Mouse (Mus musculus): ENCODE measurements around the gene Fam214b.
A peak's percentile ranks its signal among the peaks of the same experiment; 100 is the strongest.

Gene Fam214b

GRCm38 (mm10) chr4:43038567-43039495 is 7.2 kb downstream of the Fam214b start:
- no peak for DNase-seq

- no peak for DNase-seq
These were observed 8.0 kb downstream of the Fam214b start for GRCm38 (mm10) chr4:43037860-43038566.

- DNase-seq = peak; percentile 34
These were observed 9.7 kb downstream of the Fam214b start for GRCm38 (mm10) chr4:43036356-43036755.

DNA sequence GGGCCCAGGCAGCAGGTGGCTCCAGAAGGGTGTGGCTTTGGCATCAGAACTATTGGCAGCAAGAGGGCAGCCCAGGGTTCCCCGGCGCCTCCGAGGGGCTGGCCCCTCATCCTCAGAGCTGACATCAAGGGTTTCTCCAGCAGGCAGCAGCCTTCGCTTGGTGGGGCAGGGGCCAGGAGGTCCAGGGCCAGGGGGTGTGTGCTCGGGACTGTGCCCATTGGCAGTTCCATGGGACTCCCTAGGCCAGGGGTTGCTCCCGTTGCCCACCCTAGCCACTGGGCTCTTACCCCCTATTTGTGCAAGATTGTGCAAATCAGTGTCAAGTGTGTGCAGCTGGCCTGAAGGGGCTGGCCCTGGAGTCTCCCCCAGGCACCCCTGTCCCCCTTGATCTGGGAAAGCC is 10.2 kb downstream of the Fam214b start:
- DNase-seq = no peak

- DNase-seq = no peak
These were observed 12.5 kb downstream of the Fam214b start for GRCm38 (mm10) chr4:43033481-43033880.

DNA sequence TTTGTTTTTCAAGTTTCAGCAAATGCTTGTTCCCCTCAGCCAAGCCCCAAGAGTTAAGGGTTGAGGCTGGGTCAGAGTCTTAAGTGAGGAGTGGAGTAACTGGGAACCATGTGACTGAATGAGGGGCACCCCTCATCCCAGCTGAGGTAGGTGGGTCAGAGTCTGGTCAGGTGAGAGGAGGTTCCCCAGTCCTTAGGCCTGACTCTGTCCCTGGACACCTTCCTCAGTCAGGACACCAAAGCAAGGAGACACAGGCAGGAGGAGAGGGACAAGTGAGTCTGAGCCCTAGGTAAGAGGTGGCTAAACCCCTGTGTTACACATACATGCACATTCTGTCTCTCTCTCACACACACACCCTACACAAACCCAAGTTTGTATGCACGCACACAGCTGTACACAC is 13.5 kb downstream of the Fam214b start:
- no peak for DNase-seq

GRCm38 (mm10) chr4:43031237-43031995 is 14.6 kb downstream of the Fam214b start, which contains the start of gene Stoml2:
Gene Stoml2, minus strand, starts transcription at chr4:43031710.
- peak; percentile 92 for DNase-seq

GRCm38 (mm10) chr4:43030780-43031230 is 15.2 kb downstream of the Fam214b start:
- DNase-seq = no peak

DNA sequence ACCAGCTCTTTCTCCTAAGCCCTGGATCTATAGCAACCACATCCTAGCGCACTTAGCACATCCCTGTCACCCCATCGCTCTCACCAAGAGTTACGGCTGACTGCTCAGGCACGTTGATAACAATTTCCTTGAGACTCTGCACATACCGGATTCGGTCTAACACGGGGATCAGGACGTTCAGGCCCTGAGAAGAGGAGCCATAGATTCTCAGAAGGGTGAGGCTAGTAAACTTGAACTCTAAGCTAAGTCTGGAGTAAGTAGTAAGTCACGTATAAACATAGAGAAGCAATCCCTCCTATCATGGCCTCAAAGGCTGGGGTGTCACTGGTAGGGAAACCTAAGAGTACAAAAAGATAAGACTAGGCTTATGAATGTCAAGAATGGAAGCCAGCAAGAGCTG is 15.7 kb downstream of the Fam214b start:
- DNase-seq = no peak

DNA sequence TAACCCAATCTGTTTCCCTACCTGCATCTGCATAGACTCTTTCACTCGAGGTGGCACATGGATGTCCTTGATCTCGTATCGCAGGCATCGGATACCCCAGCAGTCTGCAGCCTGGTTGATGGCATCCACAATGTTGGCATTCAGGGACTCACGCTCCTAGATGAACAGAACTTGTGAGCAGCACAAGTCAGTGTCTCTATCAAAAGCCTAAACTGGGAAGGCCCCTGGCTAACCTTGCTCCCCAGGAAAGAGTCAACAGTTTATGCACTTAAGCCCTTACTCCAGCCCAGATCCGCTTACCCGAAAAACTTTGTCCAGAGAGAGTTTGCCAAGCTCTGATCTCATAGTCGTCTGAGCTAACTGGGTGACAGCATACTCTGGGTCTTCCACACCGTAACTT is 16.3 kb downstream of the Fam214b start:
- DNase-seq = no peak

GRCm38 (mm10) chr4:43029121-43029520 is 16.9 kb downstream of the Fam214b start:
- DNase-seq = no peak

DNA sequence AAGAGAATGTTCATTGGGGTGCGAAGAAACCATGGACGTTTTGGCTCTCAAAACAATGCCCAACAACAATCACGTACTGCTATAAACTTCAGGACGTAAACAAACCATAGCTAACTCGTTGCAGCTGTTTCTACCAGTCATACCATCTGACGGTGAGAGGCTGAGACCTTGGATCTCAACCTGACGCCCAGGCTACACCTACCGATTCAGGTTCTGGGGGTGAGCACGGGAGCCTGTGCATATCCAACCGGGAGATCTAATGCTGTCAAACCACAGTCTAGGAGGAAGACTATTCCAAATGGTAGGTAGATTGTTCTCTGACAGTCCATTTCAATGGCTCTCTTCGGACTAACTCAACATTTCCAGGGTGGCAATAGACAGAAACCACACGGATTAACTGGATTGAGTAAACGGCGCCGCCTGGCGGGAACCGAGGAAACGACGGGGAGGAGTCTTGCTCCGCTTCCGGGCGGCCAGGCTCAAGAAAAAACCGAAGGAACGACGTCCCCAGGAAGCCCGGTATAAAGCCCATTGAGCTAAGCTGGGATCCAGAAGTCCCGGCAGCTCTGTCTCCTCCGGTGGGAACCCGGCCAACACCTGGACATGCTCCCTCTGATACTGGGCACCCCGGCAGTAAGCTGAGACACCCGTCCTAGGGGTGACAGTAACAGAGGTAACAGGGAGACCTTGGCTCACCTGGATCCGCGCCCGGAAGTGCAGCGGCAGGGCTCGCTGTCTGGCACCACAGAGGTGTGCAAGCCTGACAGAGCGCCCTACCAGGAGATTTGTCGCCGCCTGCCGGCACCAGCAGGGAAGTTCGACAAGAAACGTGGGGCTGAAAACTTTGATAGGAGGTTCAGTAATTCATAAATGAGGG is 20.7 kb downstream of the Fam214b start, which contains the start of gene Pigo:
TSS of gene Pigo (minus strand) at position 736 of the 877 bp plus-strand sequence.
- DNase-seq = peak; percentile 97

GRCm38 (mm10) chr4:43024673-43025072 is 21.3 kb downstream of the Fam214b start:
- DNase-seq = no peak

DNA sequence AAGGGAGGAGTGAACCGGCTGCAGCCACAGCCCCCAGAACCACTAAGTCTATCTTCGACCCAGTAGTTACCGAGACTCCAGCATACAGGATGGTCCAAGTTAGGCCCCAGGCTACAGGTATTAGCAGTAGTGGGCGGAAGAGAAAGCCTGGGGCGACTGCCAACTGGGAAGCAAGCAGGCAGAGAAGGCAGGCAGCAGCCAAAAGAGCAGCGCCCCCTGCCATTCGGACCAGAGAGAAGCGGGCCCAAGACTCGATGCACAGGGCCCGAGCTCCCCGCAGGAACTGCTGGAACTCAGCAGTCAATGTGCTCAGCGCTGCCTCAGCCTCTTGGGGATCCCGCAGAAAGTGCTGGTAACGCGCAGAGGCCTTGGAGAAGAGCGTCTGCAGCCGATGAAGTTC is 24.7 kb downstream of the Fam214b start:
- DNase-seq = no peak

DNA sequence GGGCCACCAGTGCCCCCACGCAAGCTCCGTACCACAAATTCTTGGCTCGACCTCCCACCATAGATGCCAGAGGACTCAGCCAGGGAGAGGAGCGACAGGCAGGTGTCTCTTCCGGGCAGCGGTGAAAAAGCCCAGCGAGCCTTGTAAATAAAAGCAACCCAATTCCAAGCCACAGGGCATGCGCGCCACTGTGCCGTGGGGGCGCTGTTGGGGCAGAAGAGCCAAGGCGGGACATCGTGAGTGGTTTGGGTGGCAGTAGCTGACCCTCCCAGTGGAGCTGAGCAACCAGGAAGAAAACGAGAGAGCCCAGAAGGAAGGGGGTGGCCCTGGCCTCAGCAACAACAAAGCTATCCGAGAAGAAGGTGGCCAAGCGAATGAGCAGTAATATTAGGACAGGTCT is 25.1 kb downstream of the Fam214b start:
- no peak for DNase-seq

- no peak for DNase-seq
These were observed 26.2 kb downstream of the Fam214b start for GRCm38 (mm10) chr4:43019641-43020465.

GRCm38 (mm10) chr4:43019176-43019575 is 26.8 kb downstream of the Fam214b start:
- no peak for DNase-seq

DNA sequence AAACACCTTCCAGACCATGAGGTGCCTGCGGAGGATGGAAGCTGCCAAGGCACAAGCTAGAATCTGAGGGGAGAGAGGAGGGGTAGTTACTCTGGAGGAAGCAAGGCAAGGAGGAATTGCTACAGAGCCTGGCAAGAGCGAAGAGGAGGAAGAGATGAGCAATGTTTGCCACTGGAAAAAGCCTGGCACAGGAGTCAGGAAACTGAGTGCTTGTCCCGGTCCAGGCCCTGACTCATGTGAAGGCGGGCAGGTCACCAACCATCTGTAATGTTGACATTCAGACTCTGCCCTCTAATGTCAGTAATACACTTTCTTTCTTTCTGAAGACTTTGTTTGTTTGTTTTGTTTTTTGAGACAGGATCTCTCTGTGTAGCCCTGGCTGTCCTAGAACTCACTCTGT is 27.9 kb downstream of the Fam214b start:
- no peak for DNase-seq

DNA sequence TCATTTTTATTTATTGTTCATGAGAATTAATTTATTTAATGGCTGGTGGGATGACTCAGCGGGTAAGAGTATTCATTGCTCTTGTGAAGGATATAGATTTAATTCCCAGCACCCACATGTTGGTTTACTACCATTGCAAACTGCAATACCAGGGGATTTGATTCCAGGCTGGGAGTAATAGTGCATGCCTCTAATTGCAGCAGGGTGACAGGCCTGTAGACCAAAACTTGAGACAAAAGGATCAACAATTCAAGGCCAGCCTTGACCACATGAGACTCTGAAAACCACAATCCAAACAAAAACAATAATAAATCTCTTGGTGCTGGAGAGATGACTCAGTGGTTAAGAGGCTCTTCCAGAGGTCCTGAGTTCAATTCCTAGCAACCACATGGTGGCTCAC is 33.9 kb downstream of the Fam214b start:
- DNase-seq = no peak

DNA sequence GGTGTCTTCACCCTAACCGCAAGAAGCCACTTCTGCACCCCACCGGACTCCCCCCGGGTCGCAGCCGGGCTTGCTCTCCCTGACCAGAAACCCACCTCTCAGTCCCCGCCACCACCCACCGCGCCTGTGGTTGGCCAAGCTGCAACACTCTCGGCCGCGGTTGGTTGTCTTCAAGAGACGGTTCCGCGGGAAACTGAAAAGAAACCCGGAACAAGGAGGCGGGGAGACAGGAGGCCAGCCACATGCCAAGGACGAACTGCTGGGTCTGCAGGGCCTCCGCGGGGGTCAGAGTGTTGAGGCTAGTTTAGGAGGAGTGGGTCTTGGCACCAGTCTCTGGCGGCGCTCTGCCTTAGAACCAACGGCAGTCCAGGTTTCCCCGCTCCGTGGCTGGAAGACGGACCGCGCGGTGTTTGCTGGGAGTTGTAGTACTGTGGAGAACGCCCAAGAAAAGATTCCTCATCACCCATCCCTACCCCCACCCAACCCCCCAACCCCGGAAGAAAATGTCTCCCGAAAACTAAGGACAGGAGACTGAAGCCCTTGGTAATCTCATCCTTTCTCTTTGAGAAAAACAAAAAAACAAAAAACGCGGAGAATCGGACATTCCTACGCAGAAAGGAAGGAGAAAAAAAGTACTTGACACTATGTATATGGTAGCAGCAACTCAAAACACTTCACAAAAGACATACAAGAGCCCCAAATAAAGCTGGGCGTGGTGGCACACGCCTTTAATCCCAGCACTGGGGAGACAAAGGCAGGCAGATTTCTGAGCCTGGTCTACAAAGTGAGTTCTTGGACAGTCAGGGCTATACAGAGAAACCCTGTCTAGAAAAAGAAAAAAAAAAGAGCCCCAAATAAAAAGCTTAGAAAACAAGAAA is 35.6 kb downstream of the Fam214b start, which contains the start of gene Fancg:
TSS of gene Fancg (minus strand) at position 346 of the 878 bp plus-strand sequence.
- DNase-seq = peak; percentile 66

All from cerebellum, adult 11 months (tissue).